Mouse (Mus musculus) C2C12 (cell line): ENCODE measurements at regions not wholly inside any gene's neighbourhood (a gene's known extent, or its start where the extent isn't known, plus 50 kb on each side); places are given as distances from the start of the nearest gene placed in this dataset.

Source experiments
- H3K27me3 ChIP-seq: one replicate; pipeline ENCODE4 v1.6.1; 2011; ENCODE audit not compliant: control insufficient read depth, insufficient read depth, insufficient read length
- H3K36me3 ChIP-seq: one replicate; pipeline ENCODE4 v1.6.1; 2011; ENCODE audit not compliant: control insufficient read depth, insufficient read depth
- H3K4me3 ChIP-seq: one replicate; pipeline ENCODE4 v1.5.1; 2011; ENCODE audit warnings: mild to moderate bottlenecking, control low read depth; ENCODE audit not compliant: poor library complexity, insufficient read depth, severe bottlenecking
- H3K79me2 ChIP-seq: one replicate; pipeline ENCODE4 v1.6.1; 2011; ENCODE audit not compliant: control insufficient read depth, insufficient read depth
- H3K79me3 ChIP-seq: one replicate; pipeline ENCODE4 v1.6.1; 2011; ENCODE audit warnings: low read depth, control low read depth
- H3ac ChIP-seq: one replicate; pipeline ENCODE3; 2011; ENCODE audit warnings: low read depth; ENCODE audit not compliant: control insufficient read depth, insufficient read length
- CEBPB ChIP-seq: IDR thresholded peaks from one replicate; pipeline ENCODE4 v1.6.1; 2011; ENCODE audit warnings: low read depth, mild to moderate bottlenecking, control low read depth, moderate library complexity
- CTCF ChIP-seq: IDR thresholded peaks from one replicate; pipeline ENCODE4 v1.5.1; 2011; ENCODE audit not compliant: control insufficient read depth, insufficient read depth, insufficient read length
- FOSL1 ChIP-seq: IDR thresholded peaks from one replicate; pipeline ENCODE4 v1.8.0; 2011; ENCODE audit warnings: mild to moderate bottlenecking, low read length; ENCODE audit not compliant: poor library complexity, insufficient read depth, severe bottlenecking
- MAX ChIP-seq: IDR thresholded peaks from one replicate; pipeline ENCODE4 v1.6.1; 2011; ENCODE audit warnings: mild to moderate bottlenecking, control low read depth
- MYOD1 ChIP-seq: IDR thresholded peaks from one replicate; pipeline ENCODE4 v1.6.1; 2011; ENCODE audit warnings: low read depth; ENCODE audit not compliant: control insufficient read depth, insufficient read length
- MYOG ChIP-seq: IDR thresholded peaks from one replicate; pipeline ENCODE4 v1.6.1; 2011; ENCODE audit not compliant: control insufficient read depth, insufficient read length; ENCODE audit errors: extremely low read depth
- USF1 ChIP-seq: IDR thresholded peaks from one replicate; pipeline ENCODE4 v1.6.1; 2011; ENCODE audit warnings: low read depth, mild to moderate bottlenecking, control low read depth, moderate library complexity

DNA sequence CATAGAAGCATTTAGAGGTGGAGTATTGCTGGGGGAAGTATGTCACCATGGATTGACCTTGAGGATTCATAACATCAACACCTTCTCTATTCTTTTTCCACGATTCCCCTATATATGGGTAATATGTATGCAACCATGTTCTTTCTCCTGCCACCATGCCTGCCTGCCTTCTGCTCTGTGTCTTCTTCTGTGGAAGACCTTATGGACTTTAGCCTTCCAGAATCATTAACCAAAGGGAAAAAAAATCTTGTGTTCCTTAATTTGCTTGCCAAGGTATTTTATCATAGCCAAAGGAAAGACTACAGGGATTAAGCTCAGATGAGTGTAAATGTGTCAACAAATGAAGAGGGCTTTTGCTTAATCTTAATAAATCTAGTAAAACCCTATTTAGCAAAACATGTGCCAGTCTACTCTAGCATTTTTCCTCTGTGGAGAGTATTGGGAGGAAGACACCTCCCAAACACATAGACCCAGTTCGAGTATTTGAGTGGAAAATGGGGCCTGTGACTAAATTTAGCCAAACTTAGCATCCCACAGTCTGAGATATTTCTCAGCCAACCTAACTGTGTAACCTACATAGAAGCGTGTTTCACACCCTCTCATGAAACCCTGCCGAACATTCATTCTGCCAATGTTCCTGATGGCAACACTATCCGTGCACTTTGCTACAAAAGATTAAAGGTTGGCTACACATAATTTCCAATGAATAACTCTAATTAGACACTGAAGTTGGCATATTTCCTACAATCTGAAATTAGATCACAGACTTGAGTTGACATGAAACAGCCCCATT is 468.0 kb upstream of the Cblb start:
- TF ChIP-seq MAX (no peak), USF1 (no peak), MYOG (no peak), FOSL1 (no peak), CTCF (no peak), CEBPB (no peak), MYOD1 (no peak)
- no peaks in the 10 kb centered on the region for H3K79me3 ChIP-seq

DNA sequence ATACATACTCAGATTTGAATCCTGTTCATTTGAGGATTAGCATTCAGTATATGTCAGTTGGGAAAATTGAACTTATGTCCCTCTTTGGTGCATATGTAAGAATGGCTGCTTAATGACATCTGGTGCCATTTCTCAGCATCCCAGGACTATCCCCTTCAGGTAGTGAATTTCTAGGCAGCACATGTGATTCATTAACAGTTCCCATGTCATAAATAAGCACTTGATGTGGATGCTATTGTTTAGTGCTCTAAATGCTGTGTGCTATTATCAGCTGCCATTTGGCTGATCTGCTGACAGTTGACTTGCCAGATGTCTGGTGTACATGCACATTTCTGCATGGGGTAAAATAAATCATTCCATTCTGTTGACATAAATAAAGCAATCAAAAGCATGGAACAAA is 467.0 kb upstream of the Cblb start:
- Histone ChIP-seq H3K36me3 (no peaks in the 10 kb centered on the region), H3K4me3 (no peak overlapping the region), H3K79me2 (no peaks in the 10 kb centered on the region), H3K27me3 (no peaks in the 10 kb centered on the region), H3K79me3 (no peaks in the 10 kb centered on the region), H3ac (no peak overlapping the region)
- TF ChIP-seq MYOG (no peak), USF1 (no peak), MYOD1 (no peak), CTCF (no peak), MAX (no peak), FOSL1 (no peak), CEBPB (no peak)

More for the DNA sequence above, 468.0 kb upstream of the Cblb start:
- H3K79me2 ChIP-seq: no peaks in the 10 kb centered on the region
- no peaks in the 10 kb centered on the region for H3K27me3 ChIP-seq
- H3K4me3 ChIP-seq: no peak overlapping the region
- H3ac ChIP-seq: no peak overlapping the region
- no peaks in the 10 kb centered on the region for H3K36me3 ChIP-seq

DNA sequence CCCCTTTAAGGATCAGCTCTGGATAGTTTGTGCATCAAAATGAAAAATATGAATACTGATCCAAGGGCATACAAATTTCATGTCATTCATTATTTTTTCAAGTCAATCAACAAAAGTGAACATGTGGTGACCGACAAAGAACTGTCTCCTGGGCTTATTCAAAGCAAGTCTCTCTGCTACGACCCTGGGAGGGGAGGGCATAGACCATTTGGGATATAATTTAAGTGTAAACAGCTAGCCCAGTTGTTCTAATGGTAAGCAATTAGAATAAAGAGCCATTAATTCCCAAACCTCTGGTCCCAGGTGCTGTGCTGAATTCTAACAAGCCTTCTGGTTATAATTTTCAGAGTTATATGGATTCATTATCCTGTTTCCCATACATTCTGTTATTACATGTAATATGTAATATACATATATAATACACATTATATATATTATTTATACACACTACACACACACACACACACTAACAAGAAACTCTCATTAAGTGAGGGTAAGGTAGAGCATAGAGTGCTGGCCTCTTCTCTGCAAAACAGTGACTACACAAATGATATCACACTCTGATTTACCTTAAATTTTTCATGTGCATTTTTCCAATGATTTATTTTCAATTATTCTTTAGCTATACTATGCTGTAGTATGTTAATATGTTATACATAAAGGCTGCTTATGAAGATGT is 453.0 kb upstream of the Cblb start:
- TF ChIP-seq CEBPB (no peak), MYOD1 (no peak), CTCF (no peak), FOSL1 (no peak), USF1 (no peak), MAX (no peak), MYOG (no peak)
- no peak overlapping the region for H3K4me3 ChIP-seq

DNA sequence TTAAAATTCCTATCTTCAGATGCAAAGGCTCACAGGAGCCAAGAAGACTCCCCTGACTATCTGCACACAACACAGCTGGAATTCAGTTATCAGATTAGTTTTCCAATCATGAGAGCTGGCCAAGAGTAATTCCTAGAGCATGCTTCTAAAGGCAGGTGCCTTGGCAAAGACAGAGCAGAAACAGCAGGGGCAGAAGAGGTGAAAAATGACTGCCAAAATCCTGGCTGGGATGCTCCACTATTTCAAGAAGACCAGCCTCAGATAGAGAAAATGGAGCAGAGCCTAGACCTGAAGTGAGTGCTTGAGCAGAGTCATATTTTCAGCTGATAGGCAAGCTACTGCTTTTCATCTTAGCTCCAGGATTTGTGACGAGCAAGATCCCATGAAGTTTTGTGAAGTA is 450.5 kb upstream of the Cblb start:
- Histone ChIP-seq H3K79me2 (no peaks in the 10 kb centered on the region), H3K27me3 (no peaks in the 10 kb centered on the region), H3K79me3 (no peaks in the 10 kb centered on the region), H3K4me3 (no peak overlapping the region), H3K36me3 (no peaks in the 10 kb centered on the region), H3ac (no peak overlapping the region)
- TF ChIP-seq USF1 (no peak), MYOG (no peak), MAX (no peak), CEBPB (no peak), MYOD1 (no peak), FOSL1 (no peak), CTCF (no peak)

More for the DNA sequence above, 453.0 kb upstream of the Cblb start:
- no peaks in the 10 kb centered on the region for H3K79me3 ChIP-seq
- H3K27me3 ChIP-seq: no peaks in the 10 kb centered on the region
- no peaks in the 10 kb centered on the region for H3K36me3 ChIP-seq
- no peaks in the 10 kb centered on the region for H3K79me2 ChIP-seq
- no peak overlapping the region for H3ac ChIP-seq

DNA sequence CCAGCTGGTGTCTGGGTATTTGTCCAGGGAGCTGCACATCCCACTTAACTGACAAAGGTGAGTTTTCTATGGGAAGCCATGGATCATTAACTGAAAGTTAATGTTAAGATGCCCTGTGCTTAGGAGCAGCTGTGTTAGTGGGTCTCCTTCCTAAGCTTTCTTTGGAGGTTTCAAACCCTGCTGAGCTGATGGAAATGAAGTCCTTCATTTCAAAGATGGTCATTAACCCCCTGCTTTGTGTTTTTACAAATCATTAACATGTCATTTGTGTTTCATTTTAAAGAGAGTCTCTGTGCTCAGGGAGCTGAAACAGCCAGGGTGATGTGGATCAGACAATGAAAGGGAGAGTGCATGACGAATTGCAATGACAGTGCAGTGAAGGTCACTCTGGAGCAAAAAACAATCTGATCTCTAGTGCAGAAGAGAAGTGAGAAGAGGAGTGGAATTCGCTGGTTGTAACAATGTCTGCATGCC is 441.1 kb upstream of the Cblb start:
- Histone ChIP-seq H3K79me3 (no peaks in the 10 kb centered on the region), H3ac (no peak overlapping the region), H3K79me2 (no peaks in the 10 kb centered on the region), H3K36me3 (no peaks in the 10 kb centered on the region), H3K27me3 (no peaks in the 10 kb centered on the region), H3K4me3 (no peak overlapping the region)
- no peak for TF ChIP-seq MYOD1
- no peak for TF ChIP-seq MAX
- TF ChIP-seq MYOG: no peak
